Mouse (Mus musculus) intestine, postnatal 0 days (tissue): Measurements from ENCODE around the gene Ugt1a10. TPM values are rescaled to one million over a fixed set of nuclear protein-coding genes. Genes with fewer than 3 reads are reported as not detected.

Experiments
- ATAC-seq: fragments of 200-750 bp; cut with Nextera tagmentation; 2 replicates; pipeline ENCODE4 v1.8.0; 2017; ENCODE audit warnings: mild to moderate bottlenecking, moderate TSS enrichment, moderate library complexity
- H3K27ac ChIP-seq: fragments of 300-500 bp; sonication (generic); 2 replicates; pipeline ENCODE4 v1.5.1; 2014; ENCODE audit warnings: mild to moderate bottlenecking, low read depth, low read length, moderate library complexity
- H3K27me3 ChIP-seq: fragments of 300-500 bp; sonication (generic); replicated peaks from 2 replicates; pipeline ENCODE4 v1.6.1; 2014; ENCODE audit warnings: low read length, mixed read lengths; ENCODE audit not compliant: control insufficient read depth, insufficient read depth
- H3K36me3 ChIP-seq: fragments of 300-500 bp; sonication (generic); 2 replicates; pipeline ENCODE4 v1.6.1; 2014; ENCODE audit warnings: mild to moderate bottlenecking, moderate library complexity; ENCODE audit not compliant: control insufficient read depth, insufficient read depth
- H3K4me1 ChIP-seq: fragments of 300-500 bp; sonication (generic); replicated peaks from 2 replicates; pipeline ENCODE4 v1.6.1; 2014; ENCODE audit warnings: antibody characterized with exemption, low read length, mixed read lengths; ENCODE audit not compliant: control insufficient read depth, insufficient read depth
- H3K4me2 ChIP-seq: fragments of 300-500 bp; sonication (generic); replicated peaks from 2 replicates; pipeline ENCODE4 v1.6.1; 2014; ENCODE audit warnings: low read depth, mild to moderate bottlenecking, moderate library complexity
- H3K4me3 ChIP-seq: fragments of 300-500 bp; sonication (generic); 2 replicates; pipeline ENCODE4 v1.5.1; 2014; ENCODE audit warnings: low read depth, low read length
- H3K9ac ChIP-seq: fragments of 300-500 bp; sonication (generic); 2 replicates; pipeline ENCODE4 v1.6.1; 2014; ENCODE audit warnings: mild to moderate bottlenecking, low read depth, low read length
- H3K9me3 ChIP-seq: fragments of 300-500 bp; sonication (generic); 2 replicates; pipeline ENCODE4 v1.6.1; 2016; ENCODE audit warnings: mixed run types; ENCODE audit not compliant: control insufficient read depth
- CTCF ChIP-seq: sonication (generic); IDR thresholded peaks from 2 replicates; pipeline ENCODE4 v1.5.1; 2016; ENCODE audit warnings: low read depth, mild to moderate bottlenecking, control low read depth, antibody characterized with exemption, moderate library complexity
- WGBS: fragments of 180-500 bp; shearing (Covaris S2); extraction: QIAGEN DNeasy Blood & Tissue Kit; methylation state at CpG from one replicate; pipeline ENCODE4 v1.1.7; 2014; 5-methylcytosine and 5-hydroxymethylcytosine counted together
- polyA plus RNA-seq: library from polyadenylated mRNA; unstranded; fragments of >200 nt; fragmentation: Nextera tagmentation; extraction: Ambion mirVana; gene quantifications from 2 replicates; pipeline ENCODE4 v1.2.1, GENCODE M21; 2015

Gene Ugt1a10
- polyA plus RNA-seq, 1 experiment from 2014 or later = 0.05 TPM

DNA sequence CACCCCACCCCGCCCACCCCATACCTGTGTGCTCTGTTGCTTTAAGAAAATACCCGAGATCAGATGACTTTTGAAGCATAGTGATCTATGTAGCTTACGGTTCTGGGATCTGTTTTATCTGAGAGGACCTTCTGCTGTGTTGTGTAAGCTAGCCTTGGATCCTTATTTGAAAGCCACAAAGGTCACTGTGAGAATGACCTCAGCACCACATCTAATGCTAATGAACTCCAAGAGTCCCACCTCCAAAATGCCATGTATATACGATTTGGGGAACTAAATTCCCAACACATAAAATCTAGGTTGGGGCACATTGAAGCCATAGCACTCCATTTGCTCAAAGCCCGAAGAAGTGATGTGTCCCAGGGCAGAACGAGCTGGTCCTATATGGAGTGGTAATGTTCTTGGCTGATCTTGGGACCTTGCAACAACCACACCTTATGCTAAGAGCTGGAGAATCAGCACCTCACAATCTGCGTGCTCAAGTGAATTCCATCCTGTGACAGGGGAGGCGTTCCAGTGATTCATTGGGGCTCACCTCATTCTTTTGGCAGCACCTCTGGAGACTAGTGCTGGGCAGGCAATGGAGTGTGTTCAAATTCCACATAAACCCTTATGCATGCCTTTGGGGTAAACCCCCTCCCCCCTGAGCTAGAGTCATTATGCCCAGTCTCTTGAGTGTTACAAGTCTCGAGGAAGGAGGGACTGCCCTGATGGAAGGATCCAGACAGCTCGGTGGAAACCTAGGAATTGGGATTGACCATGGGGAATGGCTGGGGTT, 201.9 kb downstream of the Ugt1a10 start:
- Histone ChIP-seq H3K27ac (no peak overlapping the region), H3K9me3 (0 out of 2 replicates have a peak, but pooled peaks cover 9% of the 10 kb centered on the region), H3K9ac (no peak overlapping the region), H3K36me3 (peaks cover 28% of the 10 kb centered on the region), H3K27me3 (no peaks in the 10 kb centered on the region), H3K4me3 (no peak overlapping the region), H3K4me2 (no peak overlapping the region), H3K4me1 (peaks cover 8% of the 10 kb centered on the region)
- no peak for ATAC-seq
- no peak for TF ChIP-seq CTCF
- 75% methylated on average over 10 of the region's 10 CpGs for WGBS

- Histone ChIP-seq H3K36me3 (peaks cover 34% of the 10 kb centered on the region), H3K4me2 (no peak overlapping the region), H3K9ac (no peak overlapping the region), H3K4me3 (no peak overlapping the region), H3K27ac (no peak overlapping the region), H3K4me1 (peaks cover 8% of the 10 kb centered on the region), H3K27me3 (no peaks in the 10 kb centered on the region), H3K9me3 (0 out of 2 replicates have a peak, but pooled peaks cover 3% of the 10 kb centered on the region)
- 83% methylated on average over 6 of the region's 6 CpGs for WGBS
- TF ChIP-seq CTCF = no peak
- ATAC-seq = no peak
Measured at GRCm38 (mm10) chr1:88257681-88258080, 202.5 kb downstream of the Ugt1a10 start.

GRCm38 (mm10) chr1:88258361-88258760, 203.2 kb downstream of the Ugt1a10 start:
- no peak overlapping the region for H3K4me2 ChIP-seq
- no peak overlapping the region for H3K27ac ChIP-seq
- H3K4me1 ChIP-seq = peaks cover 8% of the 10 kb centered on the region
- no peak overlapping the region for H3K4me3 ChIP-seq
- WGBS = 72% methylated on average over 6 of the region's 6 CpGs
- ATAC-seq = no peak
- no peaks in the 10 kb centered on the region for H3K9me3 ChIP-seq
- H3K36me3 ChIP-seq = peaks cover 41% of the 10 kb centered on the region
- no peaks in the 10 kb centered on the region for H3K27me3 ChIP-seq
- no peak overlapping the region for H3K9ac ChIP-seq
- no peak for TF ChIP-seq CTCF

GRCm38 (mm10) chr1:88258881-88259642, 203.9 kb downstream of the Ugt1a10 start:
- no peak overlapping the region for H3K27ac ChIP-seq
- H3K4me2 ChIP-seq = no peak overlapping the region
- H3K9ac ChIP-seq = no peak overlapping the region
- H3K27me3 ChIP-seq = no peaks in the 10 kb centered on the region
- peaks cover 8% of the 10 kb centered on the region for H3K4me1 ChIP-seq
- H3K9me3 ChIP-seq = no peaks in the 10 kb centered on the region
- WGBS = 75% methylated on average over 8 of the region's 8 CpGs
- peaks cover 48% of the 10 kb centered on the region for H3K36me3 ChIP-seq
- no peak overlapping the region for H3K4me3 ChIP-seq
- no peak for ATAC-seq
- TF ChIP-seq CTCF = no peak

DNA sequence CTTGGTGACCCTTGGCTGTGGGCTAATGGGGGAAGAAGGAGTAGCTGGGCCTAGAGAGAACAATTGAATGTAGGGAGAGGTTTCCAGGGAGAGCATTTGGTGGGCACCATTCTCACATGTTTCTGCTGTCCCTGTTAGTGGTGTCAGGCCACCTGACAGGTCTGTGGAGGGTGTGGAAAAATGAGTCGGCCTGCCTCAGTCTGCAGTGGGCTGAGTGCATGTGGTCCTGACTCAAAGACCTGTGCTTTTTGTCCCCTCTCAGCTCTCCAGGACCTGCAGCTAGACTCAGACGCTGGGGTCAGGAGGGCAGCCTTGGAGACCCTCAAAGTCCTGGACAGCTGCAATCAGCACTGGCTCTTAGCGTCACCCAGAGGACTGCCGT, 204.4 kb downstream of the Ugt1a10 start:
- H3K9me3 ChIP-seq = no peaks in the 10 kb centered on the region
- H3K27me3 ChIP-seq = no peaks in the 10 kb centered on the region
- no peak for TF ChIP-seq CTCF
- peaks cover 54% of the 10 kb centered on the region for H3K36me3 ChIP-seq
- ATAC-seq = peak; percentile 1; the same call in 1 of the 2 replicates
- H3K9ac ChIP-seq = no peak overlapping the region
- no peak overlapping the region for H3K4me3 ChIP-seq
- peaks cover 8% of the 10 kb centered on the region for H3K4me1 ChIP-seq
- WGBS = 74% methylated on average over 4 of the region's 4 CpGs
- H3K4me2 ChIP-seq = no peak overlapping the region
- H3K27ac ChIP-seq = no peak overlapping the region

- no peak for TF ChIP-seq CTCF
- Histone ChIP-seq H3K27me3 (no peaks in the 10 kb centered on the region), H3K27ac (no peak overlapping the region), H3K9me3 (no peaks in the 10 kb centered on the region), H3K4me1 (peaks cover 8% of the 10 kb centered on the region), H3K9ac (no peak overlapping the region), H3K36me3 (peaks cover 59% of the 10 kb centered on the region), H3K4me3 (no peak overlapping the region), H3K4me2 (no peak overlapping the region)
- ATAC-seq = peak; percentile 46
- 68% methylated on average over 6 of the region's 6 CpGs for WGBS
Measured at GRCm38 (mm10) chr1:88260114-88260513, 204.9 kb downstream of the Ugt1a10 start.
